Mouse (Mus musculus): ENCODE results near the gene Gm42906. TPM values are rescaled to one million over a fixed set of nuclear protein-coding genes. Genes with fewer than 3 reads are reported as not detected.

The Gm42906 gene
- polyA plus RNA-seq, 1 experiment from 2014 or later, result not detected

GRCm38 (mm10) chr5:151251656-151252055, 176.3 kb downstream of the Gm42906 start:
- no peak for DNase-seq
- WGBS (ENCODE audit: insufficient replicate concordance), result 81% methylated on average over 8 of the region's 8 CpGs
- Histone ChIP-seq H3K27ac (ENCODE audit: low read depth) (no peak overlapping the region), H3K36me3 (replicated peaks; ENCODE audit: insufficient read depth, low read length) (no peaks in the 10 kb centered on the region), H3K9me3 (ENCODE audit: low read length) (no peaks in the 10 kb centered on the region), H3K4me2 (ENCODE audit: low read depth, low read length) (no peak overlapping the region), H3K9ac (replicated peaks) (no peak overlapping the region), H3K27me3 (ENCODE audit: insufficient read depth, low read length) (no peaks in the 10 kb centered on the region), H3K4me3 (ENCODE audit: low read depth, low read length) (no peak overlapping the region), H3K4me1 (ENCODE audit: insufficient read depth) (peaks cover 15% of the 10 kb centered on the region)
- no peak for TF ChIP-seq CTCF (IDR thresholded peaks at IDR 0.05; ENCODE audit: low read depth)
- no peak for TF ChIP-seq EP300 (IDR thresholded peaks at IDR 0.05; ENCODE audit: low read depth)
- no peak for ATAC-seq

GRCm38 (mm10) chr5:151248671-151249620, 179.0 kb downstream of the Gm42906 start:
- 58% methylated on average over 10 of the region's 10 CpGs for WGBS (ENCODE audit: insufficient replicate concordance)
- H3K9me3 ChIP-seq (ENCODE audit: low read length), result no peaks in the 10 kb centered on the region
- no peak overlapping the region for H3K9ac ChIP-seq (replicated peaks)
- peak overlapping the region; percentile 53 for H3K27ac ChIP-seq (ENCODE audit: low read depth)
- H3K27me3 ChIP-seq (ENCODE audit: insufficient read depth, low read length), result no peaks in the 10 kb centered on the region
- H3K4me3 ChIP-seq (ENCODE audit: low read depth, low read length), result no peak overlapping the region
- no peaks in the 10 kb centered on the region for H3K36me3 ChIP-seq (replicated peaks; ENCODE audit: insufficient read depth, low read length)
- peak; percentile 93 for ATAC-seq
- peaks cover 17% of the 10 kb centered on the region for H3K4me1 ChIP-seq (ENCODE audit: insufficient read depth)
- DNase-seq, result peak; percentile 23
- peak overlapping the region; percentile 40; the same call in 1 of the 2 replicates for H3K4me2 ChIP-seq (ENCODE audit: low read depth, low read length)
- TF ChIP-seq EP300 (IDR thresholded peaks at IDR 0.05; ENCODE audit: low read depth), result peak; percentile 91
- no peak for TF ChIP-seq CTCF (IDR thresholded peaks at IDR 0.05; ENCODE audit: low read depth)

GRCm38 (mm10) chr5:151248084-151248483, 179.9 kb downstream of the Gm42906 start:
- DNase-seq (no peak), ATAC-seq (no peak)
- Histone ChIP-seq H3K27ac (ENCODE audit: low read depth) (peak overlapping the region; percentile 53; the same call in 1 of the 2 replicates), H3K4me2 (ENCODE audit: low read depth, low read length) (peak overlapping the region; percentile 40; the same call in 1 of the 2 replicates), H3K27me3 (ENCODE audit: insufficient read depth, low read length) (no peaks in the 10 kb centered on the region), H3K4me3 (ENCODE audit: low read depth, low read length) (no peak overlapping the region), H3K4me1 (ENCODE audit: insufficient read depth) (peaks cover 17% of the 10 kb centered on the region), H3K9ac (replicated peaks) (no peak overlapping the region), H3K36me3 (replicated peaks; ENCODE audit: insufficient read depth, low read length) (no peaks in the 10 kb centered on the region), H3K9me3 (ENCODE audit: low read length) (no peaks in the 10 kb centered on the region)
- TF ChIP-seq CTCF (IDR thresholded peaks at IDR 0.05; ENCODE audit: low read depth) (no peak), EP300 (IDR thresholded peaks at IDR 0.05; ENCODE audit: low read depth) (no peak)
- WGBS (ENCODE audit: insufficient replicate concordance), result 82% methylated on average over 2 of the region's 2 CpGs

GRCm38 (mm10) chr5:151247115-151247875, 180.7 kb downstream of the Gm42906 start:
- peaks cover 17% of the 10 kb centered on the region for H3K4me1 ChIP-seq (ENCODE audit: insufficient read depth)
- H3K27me3 ChIP-seq (ENCODE audit: insufficient read depth, low read length), result no peaks in the 10 kb centered on the region
- ATAC-seq, result no peak
- no peaks in the 10 kb centered on the region for H3K9me3 ChIP-seq (ENCODE audit: low read length)
- H3K9ac ChIP-seq (replicated peaks), result no peak overlapping the region
- WGBS (ENCODE audit: insufficient replicate concordance), result 34% methylated on average over 11 of the region's 11 CpGs
- no peak overlapping the region for H3K4me3 ChIP-seq (ENCODE audit: low read depth, low read length)
- H3K36me3 ChIP-seq (replicated peaks; ENCODE audit: insufficient read depth, low read length), result no peaks in the 10 kb centered on the region
- no peak for DNase-seq
- TF ChIP-seq EP300 (IDR thresholded peaks at IDR 0.05; ENCODE audit: low read depth) (no peak), CTCF (IDR thresholded peaks at IDR 0.05; ENCODE audit: low read depth) (no peak)
- 0 out of 2 replicates have a peak overlapping the region, but pooled peaks have one; percentile 31 for H3K4me2 ChIP-seq (ENCODE audit: low read depth, low read length)
- peak overlapping the region; percentile 60 for H3K27ac ChIP-seq (ENCODE audit: low read depth)

GRCm38 (mm10) chr5:151246287-151246686, 181.7 kb downstream of the Gm42906 start:
- TF ChIP-seq EP300 (IDR thresholded peaks at IDR 0.05; ENCODE audit: low read depth) (no peak), CTCF (IDR thresholded peaks at IDR 0.05; ENCODE audit: low read depth) (no peak)
- no peaks in the 10 kb centered on the region for H3K27me3 ChIP-seq (ENCODE audit: insufficient read depth, low read length)
- no peaks in the 10 kb centered on the region for H3K9me3 ChIP-seq (ENCODE audit: low read length)
- WGBS (ENCODE audit: insufficient replicate concordance), result 61% methylated on average over 2 of the region's 2 CpGs
- H3K27ac ChIP-seq (ENCODE audit: low read depth), result no peak overlapping the region
- H3K36me3 ChIP-seq (replicated peaks; ENCODE audit: insufficient read depth, low read length), result no peaks in the 10 kb centered on the region
- H3K4me2 ChIP-seq (ENCODE audit: low read depth, low read length), result no peak overlapping the region
- H3K4me3 ChIP-seq (ENCODE audit: low read depth, low read length), result no peak overlapping the region
- ATAC-seq (no peak), DNase-seq (peak; percentile 19)
- no peak overlapping the region for H3K9ac ChIP-seq (replicated peaks)
- H3K4me1 ChIP-seq (ENCODE audit: insufficient read depth), result peaks cover 17% of the 10 kb centered on the region

- no peaks in the 10 kb centered on the region for H3K36me3 ChIP-seq (replicated peaks; ENCODE audit: insufficient read depth, low read length)
- no peak overlapping the region for H3K9ac ChIP-seq (replicated peaks)
- H3K27me3 ChIP-seq (ENCODE audit: insufficient read depth, low read length), result no peaks in the 10 kb centered on the region
- 72% methylated on average over 5 of the region's 5 CpGs for WGBS (ENCODE audit: insufficient replicate concordance)
- ATAC-seq (no peak), DNase-seq (no peak)
- no peak overlapping the region for H3K4me3 ChIP-seq (ENCODE audit: low read depth, low read length)
- H3K4me2 ChIP-seq (ENCODE audit: low read depth, low read length), result no peak overlapping the region
- H3K27ac ChIP-seq (ENCODE audit: low read depth), result no peak overlapping the region
- H3K9me3 ChIP-seq (ENCODE audit: low read length), result no peaks in the 10 kb centered on the region
- no peak for TF ChIP-seq EP300 (IDR thresholded peaks at IDR 0.05; ENCODE audit: low read depth)
- no peak for TF ChIP-seq CTCF (IDR thresholded peaks at IDR 0.05; ENCODE audit: low read depth)
- H3K4me1 ChIP-seq (ENCODE audit: insufficient read depth), result peaks cover 17% of the 10 kb centered on the region
Measured at GRCm38 (mm10) chr5:151245571-151245970, 182.4 kb downstream of the Gm42906 start.

Measured in liver, postnatal 0 days (tissue).